Mouse (Mus musculus) thymus, postnatal 36 days (tissue): ENCODE results near the gene Ndufc1.
"Not testable (repeated sequence)": the region's sequence is repeated elsewhere in the genome, so short reads cannot be mapped to it uniquely, and the experiment has no call there.

Experiments
- DNase-seq, 2 experiments: peaks; one replicate each; pipeline ENCODE4 v3.0.0; 2022; ENCODE audit warnings: mixed read lengths in 2 of 2

Ndufc1 gene

DNA sequence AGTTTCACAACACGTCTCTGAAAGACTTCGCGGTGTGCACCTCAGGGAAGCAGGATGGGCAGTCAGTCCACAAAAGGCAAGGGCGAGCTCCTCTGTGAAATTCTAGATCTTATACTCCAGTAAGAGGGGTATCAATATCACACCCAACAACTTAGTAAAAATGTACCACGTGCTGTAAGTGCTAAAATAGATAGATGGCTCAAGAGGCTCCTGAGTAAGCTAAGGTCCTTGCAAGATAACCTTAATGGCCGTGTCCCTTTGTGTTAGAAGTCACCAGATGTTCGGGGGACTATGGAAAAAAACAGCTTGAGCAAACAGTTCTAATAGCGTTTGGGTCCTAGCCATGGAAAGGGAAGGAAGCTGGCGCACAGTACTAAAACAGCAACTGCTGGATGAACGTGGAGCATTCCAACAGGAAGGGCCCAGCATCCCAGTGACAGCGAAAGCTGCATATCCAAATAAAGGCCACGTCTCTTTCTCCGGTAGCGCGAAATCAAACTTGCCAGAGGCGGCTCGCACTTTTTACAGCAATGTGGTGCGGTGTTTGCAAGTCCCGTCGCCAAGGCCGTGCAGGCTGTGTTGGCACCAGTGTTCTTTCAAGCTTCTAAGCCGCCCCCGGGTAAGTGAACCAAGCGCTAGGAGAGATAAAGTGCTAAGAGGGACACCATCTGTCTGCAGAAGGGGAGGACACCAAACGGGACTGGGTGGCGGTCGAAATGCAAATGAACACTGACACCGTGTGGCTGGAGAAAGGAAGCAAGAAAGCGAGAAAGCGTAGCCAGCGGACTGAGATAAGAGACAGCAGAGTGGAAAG lies 43.9 kb downstream of the Ndufc1 start:
- DNase-seq = peak; percentile 73 to 79

- DNase-seq = no peak
These were observed 47.7 kb downstream of the Ndufc1 start for GRCm38 (mm10) chr3:51361066-51361465.

GRCm38 (mm10) chr3:51359558-51360307 lies 49.1 kb downstream of the Ndufc1 start:
- DNase-seq = peak; percentile 11 to 41

GRCm38 (mm10) chr3:51358660-51359557 lies 49.9 kb downstream of the Ndufc1 start:
- DNase-seq = peak; percentile 82

DNA sequence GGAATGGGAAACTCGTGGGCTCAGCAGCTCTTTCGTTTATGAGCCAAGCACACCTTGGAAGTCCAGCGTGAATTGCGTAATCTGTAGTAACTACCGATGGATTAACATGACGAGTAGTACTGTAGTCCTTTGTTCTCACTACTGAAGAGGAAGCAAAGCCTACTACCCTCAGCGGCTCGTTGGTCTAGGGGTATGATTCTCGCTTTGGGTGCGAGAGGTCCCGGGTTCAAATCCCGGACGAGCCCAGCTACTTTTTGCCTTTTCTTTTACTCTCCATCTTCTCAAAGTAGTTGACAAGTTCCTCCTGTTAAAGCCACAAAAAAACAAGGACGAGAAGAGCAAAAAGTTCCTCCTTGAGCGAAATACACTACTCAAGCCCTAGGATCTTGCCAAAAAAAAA lies 50.6 kb downstream of the Ndufc1 start:
- peak; percentile 75 to 82 for DNase-seq

DNA sequence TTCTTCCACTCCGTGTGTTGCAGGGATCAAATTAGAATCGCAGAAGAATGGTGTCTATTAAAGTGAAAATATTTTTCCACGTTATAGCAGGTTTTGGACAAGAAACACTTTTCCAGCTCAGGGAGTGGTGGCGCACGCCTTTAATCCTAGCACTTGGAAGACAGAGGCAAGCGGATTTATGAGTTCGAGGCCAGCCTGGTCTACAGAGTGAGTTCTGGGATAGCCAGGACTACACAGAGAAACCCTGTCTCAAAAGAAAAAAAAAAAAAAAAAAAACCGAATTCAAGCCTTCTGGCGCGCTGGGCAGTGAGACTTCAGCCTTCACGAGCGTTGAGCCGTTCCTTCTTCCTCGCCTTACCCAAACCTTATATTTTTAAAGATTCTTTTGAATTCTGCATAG lies 51.2 kb downstream of the Ndufc1 start:
- no peak for DNase-seq

- DNase-seq = no peak
These were observed 51.7 kb downstream of the Ndufc1 start for GRCm38 (mm10) chr3:51357078-51357477.

- not testable (repeated sequence) for DNase-seq
These were observed 53.8 kb downstream of the Ndufc1 start for GRCm38 (mm10) chr3:51354956-51355355.
